Mouse (Mus musculus) inflammation-experienced regulatory T-cells, adult 16 weeks (primary cell): Measurements from ENCODE around the gene Man1b1. TPM values are rescaled to one million over a fixed set of nuclear protein-coding genes. Genes with fewer than 3 reads are reported as not detected.

Source experiments
- polyA plus RNA-seq: library from polyadenylated mRNA; unstranded; fragments of 100-300 nt; shearing (Covaris generic); gene quantifications from one replicate; pipeline ENCODE4 v1.2.1, GENCODE M21; 2017

The Man1b1 gene
- 23.8 TPM for polyA plus RNA-seq

GRCm38 (mm10) chr2:25332286-25333160, at the start of gene Man1b1:
TSS of gene Man1b1 (plus strand) at chr2:25332338.

GRCm38 (mm10) chr2:25287927-25288649, 44.0 kb upstream of the Man1b1 start, which contains the start of gene Tmem210:
TSS of gene Tmem210 (plus strand) at chr2:25288145.

GRCm38 (mm10) chr2:25289651-25290050, 42.5 kb upstream of the Man1b1 start, which contains the start of gene Lrrc26:
TSS of gene Lrrc26 (plus strand) at chr2:25289915.

GRCm38 (mm10) chr2:25318971-25319773, 13.0 kb upstream of the Man1b1 start, which contains the start of gene Grin1:
TSS of gene Grin1 (minus strand) at chr2:25319187.

GRCm38 (mm10) chr2:25356208-25357079, 24.3 kb downstream of the Man1b1 start, which contains the start of gene Dpp7:
TSS of gene Dpp7 (minus strand) at chr2:25356359.

GRCm38 (mm10) chr2:25365091-25365761, 33.1 kb downstream of the Man1b1 start, which contains the start of gene Uap1l1:
TSS of gene Uap1l1 (minus strand) at chr2:25365682.

GRCm38 (mm10) chr2:25371764-25372643, 39.9 kb downstream of the Man1b1 start, which contains the start of gene Sapcd2:
TSS of gene Sapcd2 (plus strand) at chr2:25372321.

GRCm38 (mm10) chr2:25395721-25396596, 63.8 kb downstream of the Man1b1 start, which contains the start of gene Entpd2:
TSS of gene Entpd2 (plus strand) at chr2:25395874.

GRCm38 (mm10) chr2:25399051-25399450, 66.9 kb downstream of the Man1b1 start, which contains the start of gene Npdc1:
TSS of gene Npdc1 (plus strand) at chr2:25399351.

Other genes starting within 250 kb of the Man1b1 start
- gene Noxa1, start 237.2 kb upstream of the Man1b1 start, polyA plus RNA-seq: 18.1 TPM
- gene Nrarp, start 151.6 kb upstream of the Man1b1 start, polyA plus RNA-seq: 0.72 TPM
- gene Tor4a, start 135.5 kb upstream of the Man1b1 start, polyA plus RNA-seq: 176 TPM
- gene Nelfb, start 120.8 kb upstream of the Man1b1 start, polyA plus RNA-seq: 202 TPM
- gene Stpg3, start 117.7 kb upstream of the Man1b1 start, polyA plus RNA-seq: not detected
- 1.7 TPM for gene Fam166a, start 113.6 kb upstream of the Man1b1 start, polyA plus RNA-seq
- 214 TPM for gene Tubb4b, start 107.6 kb upstream of the Man1b1 start, polyA plus RNA-seq
- not detected for gene Slc34a3, start 98.0 kb upstream of the Man1b1 start, polyA plus RNA-seq
- not detected for gene Rnf224, start 95.6 kb upstream of the Man1b1 start, polyA plus RNA-seq
- gene Rnf208, start 90.1 kb upstream of the Man1b1 start, polyA plus RNA-seq: not detected
- not detected for gene Cysrt1, start 89.9 kb upstream of the Man1b1 start, polyA plus RNA-seq
- 8.7 TPM for gene AL732309.1, start 85.5 kb upstream of the Man1b1 start, polyA plus RNA-seq
- 17.5 TPM for gene Tmem203, start 76.9 kb upstream of the Man1b1 start, polyA plus RNA-seq
- 5.5 TPM for gene Tprn, start 69.7 kb upstream of the Man1b1 start, polyA plus RNA-seq
- 131 TPM for gene Ssna1, start 59.9 kb upstream of the Man1b1 start, polyA plus RNA-seq
- 120 TPM for gene Anapc2, start 59.9 kb upstream of the Man1b1 start, polyA plus RNA-seq
- not detected for gene Tmem210, start 44.2 kb upstream of the Man1b1 start, polyA plus RNA-seq
- not detected for gene Lrrc26, start 42.4 kb upstream of the Man1b1 start, polyA plus RNA-seq
- gene Grin1, start 13.2 kb upstream of the Man1b1 start, polyA plus RNA-seq: 0.10 TPM
- gene Dpp7, start 24.0 kb downstream of the Man1b1 start, polyA plus RNA-seq: 28.5 TPM
- 18.3 TPM for gene Uap1l1, start 33.3 kb downstream of the Man1b1 start, polyA plus RNA-seq
- gene Sapcd2, start 40.0 kb downstream of the Man1b1 start, polyA plus RNA-seq: 1.2 TPM
- not detected for gene Entpd2, start 63.5 kb downstream of the Man1b1 start, polyA plus RNA-seq
- gene Npdc1, start 67.0 kb downstream of the Man1b1 start, polyA plus RNA-seq: 3.4 TPM
- 10.9 TPM for gene Fut7, start 90.9 kb downstream of the Man1b1 start, polyA plus RNA-seq
- gene Abca2, start 96.4 kb downstream of the Man1b1 start, polyA plus RNA-seq: 30.7 TPM
- gene Clic3, start 124.5 kb downstream of the Man1b1 start, polyA plus RNA-seq: 3.9 TPM
- 100 TPM for gene Paxx, start 128.8 kb downstream of the Man1b1 start, polyA plus RNA-seq
- not detected for gene Ptgds, start 137.7 kb downstream of the Man1b1 start, polyA plus RNA-seq
- gene Lcn12, start 161.6 kb downstream of the Man1b1 start, polyA plus RNA-seq: not detected
- gene Fbxw5, start 168.4 kb downstream of the Man1b1 start, polyA plus RNA-seq: 130 TPM
- gene C8g, start 169.4 kb downstream of the Man1b1 start, polyA plus RNA-seq: 10.9 TPM
- 124 TPM for gene Traf2, start 214.6 kb downstream of the Man1b1 start, polyA plus RNA-seq
- 318 TPM for gene Edf1, start 225.5 kb downstream of the Man1b1 start, polyA plus RNA-seq
- gene Mamdc4, start 242.5 kb downstream of the Man1b1 start, polyA plus RNA-seq: 0.45 TPM
- gene Phpt1, start 242.9 kb downstream of the Man1b1 start, polyA plus RNA-seq: 73.4 TPM
- not detected for gene Ajm1, start 249.4 kb downstream of the Man1b1 start, polyA plus RNA-seq